In the genomic region with DNA sequence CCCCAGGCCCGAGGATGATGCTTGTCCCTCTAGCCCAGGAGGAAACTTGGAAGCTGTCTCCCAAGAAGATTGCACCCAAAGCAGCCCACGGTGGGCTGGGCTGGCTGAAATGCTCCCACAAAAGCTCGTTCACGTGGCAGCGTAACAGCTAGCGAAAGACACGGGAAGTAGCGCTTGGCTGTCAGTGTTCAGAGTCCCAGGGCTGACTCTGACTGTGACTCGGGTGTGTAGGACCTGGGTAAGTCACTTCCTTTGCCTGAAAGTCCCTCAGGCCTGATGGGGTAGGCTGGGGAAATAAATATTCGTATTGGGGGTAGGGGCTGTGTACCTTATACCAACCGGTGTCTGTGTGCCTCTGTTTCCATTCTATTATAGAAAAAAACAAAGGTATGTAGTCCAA, we compare ENCODE assay signal across 9 mouse cellular contexts. TPM values are rescaled to one million over a fixed set of nuclear protein-coding genes. Genes with fewer than 3 reads are reported as not detected.
A peak's percentile ranks its signal among the peaks of the same experiment; 100 is the strongest.
DNase-seq lines count a peak whose midpoint lies in the region; ATAC-seq lines count a peak whose summit lies in the region.
"Had no signal": no experiment of that assay in that cellular context is flagged by ENCODE, and none has a peak within 500 bp of the region (broad histone marks: within the 10 kb centered on the region; RNA-seq: fewer than 3 reads in every experiment).

No protein-coding gene starts in this region.

- DNase-seq in kidney, postnatal 4 days, result no peak
- DNase-seq in induced T-regulatory cell, adult 2 months (ENCODE audit: low read depth), result peak; percentile 74
- no peak for DNase-seq in gastrocnemius, adult 18-20 months (ENCODE audit: low spot score)
- DNase-seq in layer of hippocampus, postnatal 25 days (ENCODE audit: extremely low spot score in 1 of 2, low spot score in 1 of 2), result no peak
- no peak for DNase-seq in spleen, adult 12 weeks (ENCODE audit: low spot score)

- no peaks in the 10 kb centered on the region for H3K36me3 ChIP-seq in kidney, embryonic 15.5 days
- no peaks in the 10 kb centered on the region for H3K36me3 ChIP-seq in neural tube, embryonic 12.5 days

- H3K4me2 ChIP-seq in kidney, embryonic 15.5 days, result peak overlapping the region; percentile 75
- H3K4me2 ChIP-seq in neural tube, embryonic 12.5 days (replicated peaks), result peak overlapping the region; percentile 71

- no peak for ATAC-seq in kidney, embryonic 15.5 days (replicated peaks; ENCODE audit: low FRiP score)
- ATAC-seq in common myeloid progenitor, adult 5-6 weeks (replicated peaks; ENCODE audit: low read depth, poor library complexity, severe bottlenecking), result 0 out of 2 replicates have a peak, but pooled peaks have one; percentile 40
- ATAC-seq in neural tube, embryonic 12.5 days (ENCODE audit: low FRiP score, low read depth), result no peak
- ATAC-seq: Patski had no signal

- H3K27ac ChIP-seq in kidney, embryonic 15.5 days, result no peak overlapping the region
- no peak overlapping the region for H3K27ac ChIP-seq in neural tube, embryonic 12.5 days

- peak overlapping the region; percentile 45 for H3K4me3 ChIP-seq in kidney, embryonic 15.5 days (replicated peaks)
- H3K4me3 ChIP-seq in neural tube, embryonic 12.5 days, result 0 out of 2 replicates have a peak overlapping the region, but pooled peaks have one; percentile 36

- H3K9me3 ChIP-seq in kidney, embryonic 15.5 days (replicated peaks), result no peaks in the 10 kb centered on the region
- H3K9me3 ChIP-seq in neural tube, embryonic 12.5 days, result no peaks in the 10 kb centered on the region

- no peak overlapping the region for H3K9ac ChIP-seq in kidney, embryonic 15.5 days
- H3K9ac ChIP-seq in neural tube, embryonic 12.5 days, result no peak overlapping the region

- H3K4me1 ChIP-seq in kidney, embryonic 15.5 days, result peaks cover 36% of the 10 kb centered on the region
- H3K4me1 ChIP-seq in neural tube, embryonic 12.5 days, result peaks cover 20% of the 10 kb centered on the region

- H3K27me3 ChIP-seq in kidney, embryonic 15.5 days, result peaks cover 73% of the 10 kb centered on the region
- peaks cover 69% of the 10 kb centered on the region for H3K27me3 ChIP-seq in neural tube, embryonic 12.5 days (replicated peaks)

- WGBS in kidney, embryonic 15.5 days, result 9% methylated on average over 11 of the region's 11 CpGs
- 7% methylated on average over 11 of the region's 11 CpGs for WGBS in neural tube, embryonic 12.5 days

RNA-seq across cellular contexts. Expression of a gene that starts 0.7 kb away (rescaled TPM):
- polyA plus RNA-seq in kidney, embryonic 15.5 days (2015; fragmentation: Nextera tagmentation; extraction: Ambion mirVana), result 0.14 and 0.27 TPM in 2 replicates
- 0.59 TPM in 1 of 2 replicates, not detected in the other for total RNA-seq in common myeloid progenitor, adult 5-6 weeks (2017)
- polyA plus RNA-seq in neural tube, embryonic 12.5 days (2016; fragmentation: Nextera tagmentation; extraction: Ambion mirVana), result 0.13 TPM in 1 of 2 replicates, not detected in the other
- total RNA-seq in gastrocnemius, adult 18-20 months (2021), result under 1 TPM; 0.41 to 0.50 TPM
- total RNA-seq in layer of hippocampus, postnatal 25 days (2021), result under 1 TPM in 1 of 2 experiments, not detected in 1; 0.10 TPM
- polyA plus RNA-seq: Patski had no signal

RNA-seq across cellular contexts. Expression of a gene that starts 35.5 kb away (rescaled TPM):
- 5.5 and 5.8 TPM in 2 replicates for polyA plus RNA-seq in kidney, embryonic 15.5 days (2015; fragmentation: Nextera tagmentation; extraction: Ambion mirVana)
- 0.78 and 2.5 TPM in 2 replicates for total RNA-seq in common myeloid progenitor, adult 5-6 weeks (2017)
- 9.5 and 10.5 TPM in 2 replicates for polyA plus RNA-seq in neural tube, embryonic 12.5 days (2016; fragmentation: Nextera tagmentation; extraction: Ambion mirVana)
- total RNA-seq in gastrocnemius, adult 18-20 months (2021), result 1 to 10 TPM; 3.3 to 6.8 TPM
- 10 to 100 TPM; 75.8 to 82.0 TPM for total RNA-seq in layer of hippocampus, postnatal 25 days (2021)

Comparison
In these comparisons a context has a peak if more than half of its experiments do, and no peak if none do; other contexts are left out.
1. RNA of a gene that starts 35.5 kb away (total RNA-seq): 75.8 to 82.0 TPM in layer of hippocampus, postnatal 25 days; 3.3 to 6.8 TPM in gastrocnemius, adult 18-20 months and 0.78 to 2.5 TPM in common myeloid progenitor, adult 5-6 weeks; every median in the first group is over 4 times any median in the second.